Mouse (Mus musculus): ENCODE data around the gene Glb1l2.

GRCm38 (mm10) chr9:26798731-26799130, 7.5 kb downstream of the Glb1l2 start:
- no peak for TF ChIP-seq CTCF (IDR thresholded peaks at IDR 0.05; ENCODE audit: control insufficient read depth, insufficient read depth, low read length)
- TF ChIP-seq POLR2A (IDR thresholded peaks at IDR 0.05; ENCODE audit: borderline replicate concordance, control insufficient read depth, low read depth, low read length): no peak
